Mouse (Mus musculus) frontal cortex, postnatal 25 days (tissue): ENCODE measurements around the gene Emg1.
"Not testable (repeated sequence)": the region's sequence is repeated elsewhere in the genome, so short reads cannot be mapped to it uniquely, and the experiment has no call there.

Experiments used
- DNase-seq, 2 experiments: peaks; one replicate each; pipeline ENCODE4 v3.0.0; 2022; ENCODE audit warnings: low spot score in 2 of 2

Gene Emg1

DNA sequence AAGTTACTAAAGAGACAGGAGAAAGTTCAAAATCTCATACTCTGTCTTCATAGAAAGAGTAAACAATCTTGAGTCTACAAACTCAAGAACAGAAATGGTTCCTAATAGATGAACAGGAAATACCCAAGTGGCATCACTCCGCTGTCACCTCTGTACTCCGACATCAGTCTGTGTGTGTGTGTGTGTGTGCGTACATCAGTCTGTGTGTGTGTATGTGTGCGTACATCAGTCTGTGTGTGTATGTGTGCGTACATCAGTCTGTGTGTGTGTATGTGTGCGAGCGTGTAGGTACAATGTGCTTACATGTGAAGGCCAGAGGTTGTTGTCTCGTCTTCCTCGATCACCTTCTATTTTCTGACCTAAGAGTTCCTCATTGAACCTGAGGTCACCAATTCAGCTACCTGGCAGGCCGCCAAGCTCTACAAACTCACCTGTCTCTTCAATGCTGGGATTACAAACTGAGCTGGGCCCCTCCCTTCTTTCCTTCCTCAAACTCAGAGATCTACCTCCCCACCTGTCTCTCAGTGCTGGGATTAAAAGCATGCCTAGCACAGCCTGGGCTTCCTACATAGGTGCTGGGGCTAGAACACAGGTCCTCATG lies 3.6 kb downstream of the Emg1 start:
- no peak for DNase-seq

DNA sequence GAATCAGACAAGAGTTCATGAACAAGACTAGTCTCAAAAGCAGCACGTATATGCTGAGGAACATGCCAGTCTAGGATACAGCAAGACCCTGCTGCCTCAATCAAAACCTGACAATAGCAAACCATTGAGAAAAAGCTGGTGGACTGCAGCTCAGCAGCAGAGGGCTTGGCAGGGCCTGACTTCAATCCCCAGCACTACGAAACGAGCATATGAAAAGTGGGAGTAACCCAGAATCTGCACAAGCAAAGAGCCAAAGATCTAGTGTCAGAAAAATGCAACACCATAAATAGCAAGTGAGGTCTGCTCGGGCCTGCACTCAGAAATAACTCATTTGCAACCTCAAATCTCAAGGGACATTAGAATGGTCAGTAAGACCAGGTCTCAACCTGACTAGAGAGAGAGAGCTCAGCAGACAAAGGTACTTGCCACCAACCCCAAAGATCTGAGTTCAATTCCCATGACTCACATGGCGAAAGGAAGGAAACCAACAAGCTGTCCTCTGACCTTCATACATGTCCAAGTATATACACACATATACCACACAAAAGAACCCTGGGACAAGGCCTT lies 5.8 kb downstream of the Emg1 start:
- no peak for DNase-seq

GRCm38 (mm10) chr6:124704417-124704816 lies 7.6 kb downstream of the Emg1 start:
- no peak for DNase-seq

GRCm38 (mm10) chr6:124703789-124704188 lies 8.2 kb downstream of the Emg1 start:
- DNase-seq, result no peak

GRCm38 (mm10) chr6:124702784-124703103 lies 9.2 kb downstream of the Emg1 start:
- peak; percentile 61 to 65 for DNase-seq

DNA sequence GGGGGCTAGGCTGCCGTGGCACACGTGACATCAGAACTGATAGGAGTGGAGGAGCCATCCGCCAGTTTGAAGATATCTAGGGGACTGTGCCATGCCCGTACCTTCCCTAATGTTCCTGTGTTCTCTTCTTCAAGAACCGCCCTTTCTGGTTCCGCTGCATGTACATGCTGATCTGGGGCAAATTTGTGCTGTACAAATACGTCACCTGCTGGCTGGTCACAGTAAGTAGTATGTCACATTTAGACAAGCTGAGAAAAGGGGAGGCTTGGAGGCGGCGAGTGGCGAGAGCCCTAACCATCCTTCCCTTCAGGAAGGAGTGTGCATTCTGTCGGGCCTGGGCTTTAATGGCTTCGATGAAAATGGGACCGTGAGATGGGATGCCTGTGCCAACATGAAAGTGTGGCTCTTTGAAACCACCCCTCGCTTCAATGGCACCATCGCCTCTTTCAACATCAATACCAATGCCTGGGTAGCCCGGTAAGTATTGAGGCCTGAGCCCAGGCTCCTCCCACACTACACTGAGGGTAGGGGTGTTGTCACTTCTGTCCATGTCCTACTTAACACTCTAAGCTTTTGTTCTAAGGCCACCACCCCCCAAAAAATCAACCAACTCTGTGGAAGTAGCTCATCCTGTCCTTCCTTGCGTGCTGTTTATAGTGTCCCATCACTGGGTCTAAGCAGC lies 9.7 kb downstream of the Emg1 start:
- no peak for DNase-seq

- no peak for DNase-seq
Measured at GRCm38 (mm10) chr6:124701338-124701737, 10.6 kb downstream of the Emg1 start.

DNA sequence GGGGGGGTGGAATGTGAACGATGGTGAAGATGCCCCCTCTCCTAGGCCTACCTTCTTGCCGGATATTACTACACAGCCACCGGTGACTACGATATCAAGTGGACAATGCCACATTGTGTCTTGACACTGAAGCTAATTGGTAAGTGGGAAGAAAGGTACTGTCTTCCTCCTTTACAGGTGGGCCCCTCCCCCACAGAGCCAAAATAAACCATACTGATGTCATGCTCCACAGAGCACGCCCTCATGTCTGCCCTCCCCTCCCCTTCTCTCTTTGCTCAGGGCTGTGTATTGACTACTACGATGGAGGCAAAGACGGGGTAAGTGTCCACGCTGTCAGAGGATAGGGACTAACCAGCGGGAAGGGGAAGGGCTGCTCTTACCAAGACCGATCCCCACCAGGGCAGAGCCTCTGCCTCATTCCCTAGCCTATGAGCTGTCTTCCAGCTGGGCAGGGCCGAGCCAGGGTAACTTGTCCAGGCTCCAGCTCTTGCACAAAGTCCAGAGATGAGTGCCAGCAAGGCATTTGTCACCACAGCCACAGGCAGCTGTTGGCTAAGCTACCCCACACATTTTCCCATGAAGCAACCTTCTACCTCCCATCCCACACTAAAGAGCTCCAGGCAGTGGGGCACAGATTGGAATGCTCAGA lies 11.9 kb downstream of the Emg1 start:
- no peak for DNase-seq

DNA sequence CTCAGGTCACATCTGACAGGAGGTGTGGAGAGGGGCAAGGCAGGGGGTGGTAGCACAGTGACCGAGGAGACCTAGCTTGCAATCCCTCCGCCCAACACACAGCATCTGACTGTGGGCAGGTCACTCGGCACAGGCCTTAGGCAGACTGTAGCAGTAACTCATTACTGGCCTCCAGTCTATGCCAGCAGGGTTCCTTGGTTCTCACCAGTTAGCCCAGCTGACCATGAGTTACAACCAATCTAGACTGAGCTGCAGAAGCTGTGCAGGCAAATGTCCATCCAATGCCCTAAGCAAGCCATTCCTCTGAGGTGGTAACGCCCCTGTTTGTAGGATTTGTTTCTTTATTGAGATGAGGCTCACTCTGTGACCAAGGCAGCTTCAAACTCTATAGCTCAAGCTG lies 12.6 kb downstream of the Emg1 start:
- DNase-seq, result no peak

GRCm38 (mm10) chr6:124698751-124699150 lies 13.2 kb downstream of the Emg1 start:
- DNase-seq, result no peak

DNA sequence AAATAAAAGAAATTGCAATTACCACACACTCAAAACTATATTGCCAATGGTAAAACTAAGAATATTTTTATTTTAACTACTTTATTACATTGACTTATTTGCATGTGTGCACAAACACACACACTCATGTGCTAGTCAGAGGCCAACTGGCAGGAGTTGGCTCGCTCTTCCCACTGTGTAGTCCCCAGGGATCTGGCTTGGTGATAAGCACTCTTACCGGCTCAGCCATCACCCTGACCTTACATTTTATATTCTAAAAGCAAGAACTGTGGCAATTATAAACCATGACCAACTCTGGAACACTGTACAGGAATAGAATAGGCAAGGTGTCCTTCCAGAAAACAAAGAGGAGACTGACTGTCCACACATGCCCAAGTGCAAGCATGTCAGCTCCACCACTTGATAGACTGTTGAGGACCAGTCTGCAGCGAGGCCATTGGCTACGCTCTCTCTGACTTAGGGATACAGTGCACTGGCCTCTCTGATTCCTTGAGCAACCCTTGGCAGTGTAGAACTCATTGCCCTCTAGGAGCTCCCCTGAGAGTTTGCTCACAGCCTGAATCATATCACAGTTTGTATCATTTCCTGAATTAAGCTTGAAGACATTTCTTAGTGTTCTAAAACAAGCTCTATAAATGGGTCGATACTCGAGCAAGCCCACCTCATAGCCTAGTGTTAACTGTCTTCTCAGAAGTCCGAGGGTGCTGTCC lies 15.4 kb downstream of the Emg1 start:
- DNase-seq, result no peak

GRCm38 (mm10) chr6:124694166-124694955 lies 17.6 kb downstream of the Emg1 start:
- no peak for DNase-seq

DNA sequence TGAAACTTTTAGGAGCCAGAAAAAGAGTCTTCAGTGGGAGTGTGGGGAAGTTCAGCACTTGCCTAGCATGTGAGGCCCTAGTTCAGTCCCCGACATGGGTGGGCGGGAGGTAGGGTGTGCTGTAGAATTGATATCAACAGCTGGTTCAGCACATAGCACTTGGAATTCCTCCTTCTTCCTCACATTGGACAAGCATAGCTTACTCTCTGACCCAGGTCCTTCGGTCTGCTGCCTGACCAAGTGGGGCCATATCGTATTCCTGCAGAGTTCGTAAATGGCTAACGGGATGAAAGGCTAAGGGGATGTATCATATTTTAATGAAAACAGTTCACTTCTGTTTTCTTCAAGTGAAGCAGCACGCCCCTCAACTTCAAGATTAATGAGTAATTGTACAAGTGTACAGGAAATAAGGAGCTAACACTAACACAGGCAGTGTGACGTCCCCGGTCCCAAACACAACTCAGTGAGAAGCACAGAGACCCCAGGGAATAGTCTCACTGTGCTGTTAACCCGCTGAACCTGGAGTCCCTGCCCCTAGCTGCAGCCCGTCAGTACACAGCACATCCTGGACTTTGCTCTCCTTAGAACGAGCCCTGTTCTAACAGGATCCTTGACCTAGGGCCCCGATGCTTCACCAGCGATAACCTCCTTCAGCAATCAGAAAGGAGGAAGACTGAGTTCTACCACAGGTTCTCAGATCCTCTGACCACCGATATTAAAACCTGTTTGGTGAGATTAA lies 18.6 kb downstream of the Emg1 start:
- no peak for DNase-seq

DNA sequence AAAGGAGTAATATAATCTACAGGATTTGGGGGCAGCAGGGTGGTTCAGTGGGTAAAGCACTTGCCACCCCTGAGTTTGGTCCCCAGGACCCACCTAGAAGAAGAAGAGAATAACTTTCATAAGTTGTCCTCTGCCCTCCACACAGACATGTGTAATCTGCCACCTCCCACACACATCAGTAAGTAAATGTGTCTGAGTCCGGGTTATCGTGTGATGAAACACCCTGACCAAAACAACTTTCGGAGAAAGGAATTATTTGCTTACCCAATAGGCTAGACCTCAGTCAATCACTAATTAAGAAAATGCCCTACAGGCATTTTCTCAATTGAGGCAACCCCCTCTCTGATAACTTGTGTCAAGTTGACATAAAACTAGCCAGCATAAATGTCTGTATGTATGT lies 21.5 kb downstream of the Emg1 start:
- DNase-seq, result no peak

DNA sequence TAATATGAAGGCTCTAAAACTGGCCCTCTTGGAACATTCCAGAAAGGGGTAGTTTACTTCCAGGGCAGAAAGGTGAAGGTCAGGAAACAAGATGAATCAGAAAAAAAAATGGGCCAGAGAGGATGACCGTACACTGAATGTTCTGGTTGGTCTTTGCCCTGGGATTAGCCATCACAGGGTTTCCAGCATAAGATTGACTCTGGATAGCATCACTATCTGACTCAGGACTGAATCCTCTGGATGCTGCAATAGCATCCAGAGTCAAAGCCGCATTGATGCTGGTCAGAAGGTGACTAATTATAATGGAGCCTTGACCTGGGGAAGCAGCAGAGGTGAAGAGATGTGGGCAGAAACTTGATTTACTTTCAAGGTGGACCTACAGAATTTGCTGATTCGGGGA lies 23.0 kb downstream of the Emg1 start:
- no peak for DNase-seq

GRCm38 (mm10) chr6:124688151-124688758 lies 23.7 kb downstream of the Emg1 start:
- DNase-seq, result no peak

DNA sequence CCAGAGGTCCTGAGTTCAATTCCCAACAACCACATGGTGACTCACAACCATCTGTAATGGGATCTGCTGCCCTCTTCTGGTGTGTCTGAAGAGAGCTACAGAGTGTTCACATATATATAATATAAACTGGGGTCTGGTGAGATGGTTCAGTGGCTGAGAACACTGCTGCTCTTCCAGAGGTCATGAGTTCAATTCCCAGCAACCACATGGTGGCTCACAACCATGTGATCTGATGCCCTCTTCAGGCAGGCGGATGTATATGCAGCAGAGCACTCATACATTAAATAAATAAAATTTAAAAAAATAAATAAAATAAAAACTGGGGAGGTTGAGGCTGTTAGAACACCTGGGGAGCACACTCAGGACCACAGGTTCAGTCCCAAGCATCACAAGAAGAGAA lies 25.3 kb downstream of the Emg1 start:
- not testable (repeated sequence) for DNase-seq

DNA sequence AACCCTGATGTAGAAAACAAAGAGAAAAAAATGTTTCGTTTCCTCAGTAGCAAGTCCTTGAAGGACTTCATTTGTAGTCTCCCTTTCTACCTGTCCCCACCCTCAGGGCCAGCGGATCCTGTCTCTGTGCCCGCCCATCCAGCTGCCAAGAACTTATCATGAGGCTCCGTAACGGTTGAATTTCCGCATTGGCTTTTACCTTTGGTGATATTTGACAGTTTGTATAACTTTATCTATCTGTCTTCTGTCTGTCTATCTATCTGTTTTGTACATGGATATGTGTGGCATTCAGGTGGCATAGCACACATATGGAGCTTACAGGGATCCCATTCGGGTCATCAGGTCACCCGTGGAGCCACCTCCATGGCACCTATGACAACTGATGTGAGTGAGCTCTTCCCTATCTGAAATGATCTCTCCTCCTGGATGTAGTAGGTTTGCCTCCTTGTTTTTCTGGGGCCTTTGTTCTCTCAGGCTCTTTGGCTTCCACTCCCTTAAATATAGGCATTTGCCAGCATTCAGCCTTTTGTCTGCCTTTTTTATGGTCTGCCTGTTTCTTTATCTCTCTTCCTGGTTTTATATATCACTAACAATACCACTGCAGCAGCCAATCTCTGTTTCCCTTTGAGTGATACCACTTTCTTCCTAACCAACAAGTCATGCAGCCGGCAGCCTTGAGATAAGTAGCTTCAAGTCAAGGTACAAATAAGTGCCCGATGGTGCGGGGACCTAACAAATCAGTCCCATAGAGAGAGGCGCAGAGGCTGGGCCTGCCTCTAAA lies 26.2 kb downstream of the Emg1 start:
- DNase-seq, result no peak

DNA sequence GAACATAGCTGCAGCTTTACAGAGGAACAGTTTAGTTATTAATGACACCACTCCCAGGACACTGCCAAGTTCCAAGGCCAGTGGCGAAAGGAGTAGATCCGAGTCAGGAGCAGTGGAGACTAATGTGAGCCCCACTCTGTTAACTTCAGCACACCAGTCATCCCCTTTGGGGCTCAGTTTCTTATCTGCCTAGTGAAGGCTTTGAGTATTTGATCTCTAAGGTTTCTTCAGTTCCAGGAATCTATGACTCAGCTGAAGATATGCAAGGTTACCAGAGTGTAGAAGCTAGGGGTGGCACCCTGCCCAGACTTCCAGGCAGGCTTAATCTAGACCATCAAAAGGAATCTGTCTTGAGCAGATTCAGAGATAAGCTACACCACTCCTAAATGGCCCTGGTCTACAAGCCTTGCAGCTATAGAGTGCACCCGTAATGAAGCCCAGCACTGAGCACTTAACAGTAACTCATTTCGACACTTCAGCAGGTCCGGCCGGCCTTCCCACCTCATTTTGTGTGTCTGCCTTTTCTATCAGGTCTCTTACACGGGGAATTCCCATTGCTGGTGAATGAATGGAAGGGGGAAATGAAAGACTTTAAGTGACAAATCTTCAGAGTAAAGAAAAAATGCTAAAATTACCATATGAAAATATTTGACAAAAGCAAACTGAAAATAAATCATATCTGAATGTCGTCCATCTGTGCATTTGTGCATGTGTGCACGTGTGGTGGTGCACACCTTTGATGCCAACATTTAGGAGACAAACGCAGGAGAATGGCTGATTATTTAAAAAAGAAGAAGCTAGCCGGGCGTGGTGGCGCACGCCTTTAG lies 28.2 kb downstream of the Emg1 start:
- DNase-seq, result no peak
